Mouse (Mus musculus) bone marrow macrophage, adult 2 months (primary cell): ENCODE measurements around the gene Cdc14a.

ENCODE experiments used
- CTCF ChIP-seq: IDR thresholded peaks from 2 replicates; pipeline ENCODE4 v1.5.1; 2012; ENCODE audit warnings: low read depth, mild to moderate bottlenecking, low read length, moderate library complexity
- POLR2A ChIP-seq: IDR thresholded peaks from 2 replicates; pipeline ENCODE4 v1.6.1; 2012; ENCODE audit warnings: mild to moderate bottlenecking, low read depth, low read length, borderline replicate concordance

DNA sequence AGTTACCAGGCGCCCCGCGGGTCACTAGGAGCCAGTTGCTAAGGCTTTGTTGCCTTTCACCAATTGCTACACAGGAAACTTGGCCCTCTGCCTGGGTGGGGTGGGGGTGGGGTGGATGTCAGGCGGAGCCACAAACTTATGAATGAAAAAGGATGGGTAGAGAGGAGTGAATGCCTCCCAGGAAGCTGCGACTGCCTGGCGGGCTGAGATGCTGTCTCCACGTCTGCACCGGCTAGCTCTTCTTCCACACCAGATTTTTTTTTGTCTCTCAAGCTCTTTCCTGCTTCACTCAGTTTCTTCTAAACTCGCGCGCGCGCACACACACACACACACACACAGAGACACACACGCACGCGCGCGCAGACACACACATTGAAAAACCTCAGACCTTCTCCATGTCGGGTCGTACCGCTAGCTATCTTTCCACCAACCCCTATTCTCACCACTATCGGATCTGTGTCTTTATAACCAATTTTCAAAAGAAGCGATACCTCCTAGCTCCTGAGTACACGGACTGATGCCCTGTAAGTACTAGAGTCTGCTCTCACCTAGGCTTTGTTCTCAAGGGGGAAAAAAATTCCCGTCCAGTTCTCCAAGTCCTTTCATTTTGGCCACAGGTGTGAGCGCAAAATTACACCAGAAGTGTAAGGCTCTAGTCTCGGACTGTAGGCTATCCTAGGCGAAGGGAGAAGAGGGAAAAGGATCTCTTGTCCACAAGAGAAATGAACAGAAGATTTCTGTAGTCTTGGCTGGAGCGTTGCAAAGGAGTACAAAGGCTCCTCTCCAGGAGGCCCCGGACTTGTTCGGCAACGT is 534 bp upstream of the Cdc14a start:
- no peak for TF ChIP-seq POLR2A
- TF ChIP-seq CTCF: no peak
